Mouse (Mus musculus): ENCODE results near the gene Pknox2. TPM values are rescaled to one million over a fixed set of nuclear protein-coding genes. Genes with fewer than 3 reads are reported as not detected.
A peak's percentile ranks its signal among the peaks of the same experiment; 100 is the strongest.

Pknox2 gene
- polyA plus RNA-seq, 1 experiment from 2014 or later: 35.3 TPM

DNA sequence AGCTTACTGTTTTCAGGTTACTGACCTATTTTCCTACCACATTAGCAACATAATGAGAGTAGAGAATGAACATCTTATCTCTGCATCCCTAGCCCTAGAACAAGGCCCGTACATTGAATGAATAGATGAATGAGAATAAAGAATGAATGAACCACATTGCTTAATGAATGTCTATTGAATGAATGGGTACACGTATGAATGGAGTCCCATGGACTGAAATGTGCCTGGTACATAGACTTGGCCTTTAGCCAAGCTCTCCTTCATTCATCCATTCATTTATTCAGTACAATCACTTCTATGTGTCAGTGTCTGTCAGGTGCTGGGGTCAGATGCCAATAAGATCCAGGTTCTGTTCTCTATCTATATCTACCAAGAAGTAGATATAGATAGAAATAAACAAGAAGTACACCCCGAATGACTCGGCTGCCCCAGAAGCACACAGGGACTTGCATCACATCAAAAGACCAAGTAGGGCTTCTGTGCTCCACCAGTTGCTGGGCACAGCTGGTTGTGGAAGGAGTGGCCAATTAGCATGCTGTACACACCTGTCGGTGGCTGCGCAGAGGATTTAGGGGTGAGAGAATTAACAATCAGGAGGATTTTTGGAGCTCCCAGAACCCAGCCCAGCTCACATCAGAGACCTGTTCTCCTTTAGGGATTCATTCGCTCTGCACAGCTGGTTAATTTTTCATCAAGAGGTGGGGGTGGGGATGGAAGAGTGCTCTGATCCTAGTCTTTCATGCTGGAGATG lies 119.2 kb downstream of the Pknox2 start:
- WGBS: 67% methylated on average over 7 of the region's 7 CpGs
- H3K27ac ChIP-seq: peak overlapping the region; percentile 74; the same call in 1 of the 2 replicates
- H3K4me3 ChIP-seq: no peak overlapping the region
- peaks cover 62% of the 10 kb centered on the region for H3K4me1 ChIP-seq
- no peaks in the 10 kb centered on the region for H3K9me3 ChIP-seq
- H3K27me3 ChIP-seq (ENCODE audit: poor library complexity, severe bottlenecking): no peaks in the 10 kb centered on the region
- DNase-seq (ENCODE audit: extremely low spot score, low spot score): no peak
- H3K36me3 ChIP-seq (replicated peaks): no peaks in the 10 kb centered on the region

DNA sequence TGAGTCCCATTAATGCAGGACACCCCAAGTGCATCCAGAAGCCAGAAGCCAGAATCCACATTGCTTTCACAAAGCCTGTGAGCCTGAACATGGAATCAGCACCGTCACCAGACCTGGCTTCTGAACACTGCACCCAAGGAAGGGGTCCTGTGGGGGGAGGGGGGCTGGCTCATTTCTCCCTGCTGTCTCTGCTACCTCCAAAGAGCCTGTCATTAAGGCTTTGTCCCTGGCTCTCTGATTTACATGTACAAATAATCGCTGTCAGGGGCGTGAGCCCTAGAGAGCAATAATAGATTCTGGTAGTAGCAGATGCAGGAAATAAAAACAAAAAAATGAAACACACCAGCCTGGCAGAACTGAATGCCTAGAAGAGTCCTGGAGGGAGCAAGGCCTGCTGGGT lies 121.3 kb downstream of the Pknox2 start:
- Histone ChIP-seq H3K4me3 (no peak overlapping the region), H3K36me3 (replicated peaks) (no peaks in the 10 kb centered on the region), H3K27ac (peak overlapping the region; percentile 61), H3K27me3 (ENCODE audit: poor library complexity, severe bottlenecking) (no peaks in the 10 kb centered on the region), H3K4me1 (peaks cover 73% of the 10 kb centered on the region), H3K9me3 (no peaks in the 10 kb centered on the region)
- 56% methylated on average over 3 of the region's 3 CpGs for WGBS
- no peak for DNase-seq (ENCODE audit: extremely low spot score, low spot score)

DNA sequence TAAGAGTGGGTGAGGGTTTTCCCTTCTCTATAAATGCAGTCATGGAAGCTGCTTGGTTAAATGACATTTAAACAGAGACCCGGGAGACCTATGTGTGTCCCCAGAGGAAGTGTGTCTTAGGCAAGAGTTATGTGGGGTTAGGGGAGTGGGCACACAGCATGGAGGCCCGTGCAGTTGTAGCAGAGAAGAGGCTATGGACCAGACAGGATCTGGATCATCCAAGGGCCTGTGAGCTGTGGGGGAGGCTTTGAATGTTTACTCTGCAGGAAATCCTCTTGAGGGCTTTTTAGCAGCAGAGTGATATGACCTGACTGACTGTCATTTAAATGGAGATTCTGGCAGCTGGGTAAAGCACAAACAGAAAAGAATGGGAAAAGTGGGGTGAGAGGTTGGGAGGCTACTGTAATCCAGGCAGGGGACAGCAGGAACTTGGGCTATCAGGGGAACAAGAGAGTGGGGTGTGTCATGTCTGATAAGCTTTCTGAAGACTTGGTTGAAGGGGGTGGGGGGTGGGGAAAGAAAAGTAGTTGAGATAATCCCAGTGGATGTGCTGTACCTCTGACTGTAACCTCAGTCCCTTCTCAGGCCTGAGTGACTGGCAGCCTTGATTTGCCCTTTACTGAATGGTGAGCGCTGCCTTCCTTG lies 125.5 kb downstream of the Pknox2 start:
- no peak for DNase-seq (ENCODE audit: extremely low spot score, low spot score)
- peaks cover 44% of the 10 kb centered on the region for H3K4me1 ChIP-seq
- 30% methylated on average over 3 of the region's 3 CpGs for WGBS

DNA sequence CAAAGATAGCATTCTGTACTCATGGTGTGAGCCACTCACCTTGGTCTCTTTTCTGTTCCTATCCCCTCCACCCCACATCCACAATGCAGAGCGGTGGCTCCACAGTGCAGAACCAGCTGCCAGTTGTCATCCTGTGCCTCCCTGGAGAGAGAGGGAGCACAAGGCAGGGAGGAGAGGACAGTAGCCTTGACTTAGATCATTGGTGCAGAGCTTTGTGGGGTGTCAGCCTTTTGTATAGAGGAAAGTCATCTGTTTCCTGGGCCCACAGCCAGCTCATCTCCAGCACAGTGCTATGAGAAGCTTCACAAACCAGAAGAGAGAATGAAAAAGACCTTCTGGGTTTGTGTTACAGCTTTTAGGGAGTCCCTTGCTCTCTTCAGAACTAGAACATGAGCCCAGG lies 129.1 kb downstream of the Pknox2 start:
- H3K4me1 ChIP-seq: peaks cover 47% of the 10 kb centered on the region
- 77% methylated on average over 1 of the region's 1 CpGs for WGBS
- no peaks in the 10 kb centered on the region for H3K36me3 ChIP-seq (replicated peaks)

More for the DNA sequence above, 125.5 kb downstream of the Pknox2 start:
- Histone ChIP-seq H3K27me3 (ENCODE audit: poor library complexity, severe bottlenecking) (0 out of 2 replicates have a peak, but pooled peaks cover 5% of the 10 kb centered on the region), H3K36me3 (replicated peaks) (no peaks in the 10 kb centered on the region), H3K9me3 (no peaks in the 10 kb centered on the region), H3K27ac (peak overlapping the region; percentile 69), H3K4me3 (no peak overlapping the region)

DNA sequence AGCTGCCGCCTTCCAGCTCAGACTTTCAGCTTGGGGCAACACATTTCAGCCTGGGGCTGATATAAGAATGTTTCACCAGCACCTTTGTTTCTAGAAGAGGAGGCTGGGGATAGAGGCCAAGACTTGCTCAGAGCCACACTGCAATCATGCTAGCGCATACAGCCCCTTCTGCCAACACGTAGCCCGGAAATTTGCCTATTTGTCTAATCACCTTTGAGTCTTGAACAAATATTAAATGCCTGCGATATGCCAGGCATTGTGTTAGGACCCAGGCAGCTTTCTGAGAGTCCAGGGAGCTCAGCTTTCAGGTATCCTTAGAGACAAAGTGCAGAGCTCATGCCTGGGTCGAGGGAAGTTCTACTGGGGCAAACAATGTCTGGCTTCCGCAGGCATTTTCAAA lies 130.0 kb downstream of the Pknox2 start:
- Histone ChIP-seq H3K9me3 (no peaks in the 10 kb centered on the region), H3K4me1 (peaks cover 43% of the 10 kb centered on the region), H3K27ac (0 out of 2 replicates have a peak overlapping the region, but pooled peaks have one; percentile 5), H3K36me3 (replicated peaks) (no peaks in the 10 kb centered on the region), H3K27me3 (ENCODE audit: poor library complexity, severe bottlenecking) (0 out of 2 replicates have a peak, but pooled peaks cover 5% of the 10 kb centered on the region), H3K4me3 (no peak overlapping the region)
- DNase-seq (ENCODE audit: extremely low spot score, low spot score): no peak
- 85% methylated on average over 7 of the region's 7 CpGs for WGBS

More for the DNA sequence above, 129.1 kb downstream of the Pknox2 start:
- Histone ChIP-seq H3K27me3 (ENCODE audit: poor library complexity, severe bottlenecking) (0 out of 2 replicates have a peak, but pooled peaks cover 5% of the 10 kb centered on the region), H3K27ac (no peak overlapping the region), H3K9me3 (no peaks in the 10 kb centered on the region), H3K4me3 (no peak overlapping the region)
- DNase-seq (ENCODE audit: extremely low spot score, low spot score): no peak

DNA sequence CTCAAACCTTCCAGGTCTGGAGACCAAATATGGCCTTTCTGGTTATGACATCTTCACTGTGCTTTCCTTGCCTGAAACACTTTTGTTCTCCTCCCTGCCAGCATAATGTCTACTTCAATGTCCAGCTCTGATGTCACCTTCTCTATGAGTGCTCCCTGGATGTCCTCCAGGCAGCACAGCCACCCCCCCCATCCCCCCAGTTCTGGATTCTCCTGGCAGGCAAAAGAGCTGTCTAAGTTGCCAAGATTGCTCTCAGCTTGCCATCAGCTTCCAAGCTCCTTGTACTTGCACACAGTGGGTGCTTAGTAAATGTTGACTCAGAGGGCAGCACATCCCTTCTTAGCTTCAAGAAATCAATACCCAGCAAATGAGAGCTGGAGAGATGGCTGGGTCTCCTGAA lies 131.0 kb downstream of the Pknox2 start:
- no peaks in the 10 kb centered on the region for H3K36me3 ChIP-seq (replicated peaks)
- peaks cover 42% of the 10 kb centered on the region for H3K4me1 ChIP-seq
- 0 out of 2 replicates have a peak, but pooled peaks cover 5% of the 10 kb centered on the region for H3K27me3 ChIP-seq (ENCODE audit: poor library complexity, severe bottlenecking)
- H3K4me3 ChIP-seq: no peak overlapping the region
- no peak for DNase-seq (ENCODE audit: extremely low spot score, low spot score)
- H3K9me3 ChIP-seq: no peaks in the 10 kb centered on the region
- H3K27ac ChIP-seq: peak overlapping the region; percentile 11; the same call in 1 of the 2 replicates

DNA sequence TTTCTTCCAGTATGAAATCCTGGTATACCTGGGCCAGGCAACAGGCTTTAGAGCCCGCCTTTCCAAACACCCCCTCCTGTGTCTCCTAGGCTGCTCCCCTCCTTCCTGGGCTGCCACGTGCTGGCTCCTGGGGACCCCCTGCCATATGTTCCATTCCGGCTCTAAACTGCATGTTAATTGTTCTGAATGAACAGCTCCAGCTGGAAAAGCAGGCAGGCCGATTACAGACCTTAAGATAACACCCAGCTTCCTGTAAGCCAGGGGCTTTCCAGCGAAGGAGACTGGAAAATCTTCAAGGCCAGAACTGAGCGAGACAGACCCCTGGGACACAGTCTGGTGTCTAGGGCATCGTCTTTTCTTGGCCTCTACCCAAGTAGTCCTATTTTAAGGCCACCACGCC lies 133.6 kb downstream of the Pknox2 start:
- H3K36me3 ChIP-seq (replicated peaks): no peaks in the 10 kb centered on the region
- no peaks in the 10 kb centered on the region for H3K9me3 ChIP-seq
- DNase-seq (ENCODE audit: extremely low spot score, low spot score): no peak
- H3K4me3 ChIP-seq: no peak overlapping the region
- WGBS: 55% methylated on average over 8 of the region's 8 CpGs
- 0 out of 2 replicates have a peak overlapping the region, but pooled peaks have one; percentile 1 for H3K27ac ChIP-seq
- peaks cover 52% of the 10 kb centered on the region for H3K4me1 ChIP-seq
- no peaks in the 10 kb centered on the region for H3K27me3 ChIP-seq (ENCODE audit: poor library complexity, severe bottlenecking)

DNA sequence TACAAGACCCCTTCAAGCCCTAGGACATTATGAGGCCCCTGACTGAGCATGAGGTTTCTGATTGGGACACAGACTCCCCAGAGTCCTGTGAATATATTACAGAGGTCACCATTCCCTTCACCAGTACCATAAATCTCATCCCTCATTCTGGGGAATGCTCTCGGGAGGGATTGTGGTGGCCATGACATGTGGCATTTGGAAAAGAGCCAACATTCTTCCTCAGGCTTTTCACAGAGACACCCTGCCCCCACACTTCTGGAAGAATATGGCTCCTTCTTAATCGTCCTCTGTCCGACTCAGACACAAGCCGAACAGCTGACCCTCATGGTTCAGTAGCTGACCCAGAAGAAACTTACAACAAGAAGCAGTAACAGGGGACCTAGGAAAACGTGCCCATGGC lies 139.1 kb downstream of the Pknox2 start:
- no peak for DNase-seq (ENCODE audit: extremely low spot score, low spot score)
- H3K36me3 ChIP-seq (replicated peaks): no peaks in the 10 kb centered on the region
- H3K27ac ChIP-seq: 0 out of 2 replicates have a peak overlapping the region, but pooled peaks have one; percentile 6
- 75% methylated on average over 5 of the region's 5 CpGs for WGBS
- H3K27me3 ChIP-seq (ENCODE audit: poor library complexity, severe bottlenecking): no peaks in the 10 kb centered on the region
- H3K9me3 ChIP-seq: no peaks in the 10 kb centered on the region
- H3K4me1 ChIP-seq: peaks cover 71% of the 10 kb centered on the region
- H3K4me3 ChIP-seq: no peak overlapping the region

DNA sequence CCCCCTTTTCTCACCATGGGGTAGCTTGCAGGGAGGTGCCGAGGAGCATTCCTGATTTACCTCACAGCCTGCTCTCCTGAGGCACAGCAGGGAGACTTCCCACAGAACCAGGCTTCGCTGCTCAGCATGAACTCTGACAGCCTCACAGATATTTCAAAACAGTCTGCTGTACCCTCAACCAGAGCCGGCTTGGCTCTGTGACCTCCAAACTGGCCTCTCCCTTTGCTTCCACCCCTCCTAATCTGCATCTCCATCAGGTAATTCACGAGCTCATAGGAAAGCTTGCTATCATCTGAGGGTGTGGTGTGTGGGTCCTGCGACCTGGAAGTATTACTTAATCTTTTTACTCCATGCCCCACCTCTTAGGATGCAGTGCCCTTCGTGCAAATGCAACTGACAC lies 142.5 kb downstream of the Pknox2 start:
- H3K4me1 ChIP-seq: peaks cover 67% of the 10 kb centered on the region

DNA sequence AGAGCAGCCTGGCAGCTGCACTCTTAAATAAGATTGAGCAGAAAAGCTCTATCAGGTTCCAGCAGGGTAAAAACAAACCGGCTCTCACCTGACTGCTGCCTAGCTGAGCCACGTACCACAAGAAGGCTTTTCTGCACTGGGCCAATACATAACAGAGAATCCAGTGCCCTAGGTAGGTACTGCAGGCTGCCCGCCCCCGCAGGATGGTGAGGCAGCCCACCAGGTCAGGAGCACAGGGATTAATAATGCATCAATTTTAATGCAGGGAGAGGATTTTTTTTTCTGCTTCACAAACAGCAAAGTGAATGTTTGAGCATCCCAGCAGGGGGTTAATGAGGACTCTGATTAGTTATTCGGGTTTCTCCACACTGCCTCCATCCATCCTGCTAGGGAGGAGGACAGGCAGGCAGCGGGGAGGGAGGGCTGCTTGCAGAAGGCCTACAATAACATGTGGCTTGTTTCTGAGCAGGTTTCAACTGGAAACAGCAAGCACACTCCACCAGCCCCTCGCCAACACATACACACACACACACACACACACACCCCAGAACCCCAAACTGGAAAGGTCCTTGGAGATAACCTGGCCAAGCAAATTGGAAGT lies 145.2 kb downstream of the Pknox2 start:
- DNase-seq (ENCODE audit: extremely low spot score, low spot score): peak; percentile 44
- WGBS: 30% methylated on average over 7 of the region's 7 CpGs
- Histone ChIP-seq H3K9me3 (no peaks in the 10 kb centered on the region), H3K36me3 (replicated peaks) (peaks cover 8% of the 10 kb centered on the region; the same call in 1 of the 2 replicates), H3K27ac (peak overlapping the region; percentile 83), H3K4me3 (0 out of 2 replicates have a peak overlapping the region, but pooled peaks have one; percentile 8), H3K4me1 (peaks cover 63% of the 10 kb centered on the region), H3K27me3 (ENCODE audit: poor library complexity, severe bottlenecking) (no peaks in the 10 kb centered on the region)

More for the DNA sequence above, 142.5 kb downstream of the Pknox2 start:
- WGBS: 41% methylated on average over 6 of the region's 6 CpGs
- no peak for DNase-seq (ENCODE audit: extremely low spot score, low spot score)
- Histone ChIP-seq H3K4me3 (no peak overlapping the region), H3K9me3 (no peaks in the 10 kb centered on the region), H3K27ac (no peak overlapping the region), H3K36me3 (replicated peaks) (peaks cover 6% of the 10 kb centered on the region; the same call in 1 of the 2 replicates), H3K27me3 (ENCODE audit: poor library complexity, severe bottlenecking) (no peaks in the 10 kb centered on the region)

DNA sequence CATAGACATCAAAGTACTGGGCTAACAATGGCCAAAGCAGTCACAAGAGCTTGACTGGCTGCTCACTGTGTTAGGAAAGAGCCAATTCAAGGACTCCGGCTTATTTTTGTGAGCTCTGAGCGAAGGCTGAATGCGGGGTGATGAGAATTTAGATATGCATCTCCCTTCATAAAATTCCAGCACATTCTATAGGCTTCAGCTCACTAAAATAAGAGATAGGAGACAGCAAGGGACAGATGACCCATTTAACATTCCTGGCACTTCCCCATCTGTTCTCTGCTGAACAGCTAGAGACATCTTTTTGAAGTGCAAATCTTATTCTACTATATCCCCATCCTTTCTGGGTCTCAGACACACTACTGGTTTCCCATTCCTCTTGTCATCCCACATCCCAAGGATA lies 147.8 kb downstream of the Pknox2 start:
- WGBS: 90% methylated on average over 3 of the region's 3 CpGs
- H3K27me3 ChIP-seq (ENCODE audit: poor library complexity, severe bottlenecking): no peaks in the 10 kb centered on the region
- H3K9me3 ChIP-seq: no peaks in the 10 kb centered on the region
- H3K36me3 ChIP-seq (replicated peaks): peaks cover 17% of the 10 kb centered on the region
- DNase-seq (ENCODE audit: extremely low spot score, low spot score): no peak
- H3K27ac ChIP-seq: 0 out of 2 replicates have a peak overlapping the region, but pooled peaks have one; percentile 3
- H3K4me3 ChIP-seq: no peak overlapping the region
- peaks cover 40% of the 10 kb centered on the region for H3K4me1 ChIP-seq

DNA sequence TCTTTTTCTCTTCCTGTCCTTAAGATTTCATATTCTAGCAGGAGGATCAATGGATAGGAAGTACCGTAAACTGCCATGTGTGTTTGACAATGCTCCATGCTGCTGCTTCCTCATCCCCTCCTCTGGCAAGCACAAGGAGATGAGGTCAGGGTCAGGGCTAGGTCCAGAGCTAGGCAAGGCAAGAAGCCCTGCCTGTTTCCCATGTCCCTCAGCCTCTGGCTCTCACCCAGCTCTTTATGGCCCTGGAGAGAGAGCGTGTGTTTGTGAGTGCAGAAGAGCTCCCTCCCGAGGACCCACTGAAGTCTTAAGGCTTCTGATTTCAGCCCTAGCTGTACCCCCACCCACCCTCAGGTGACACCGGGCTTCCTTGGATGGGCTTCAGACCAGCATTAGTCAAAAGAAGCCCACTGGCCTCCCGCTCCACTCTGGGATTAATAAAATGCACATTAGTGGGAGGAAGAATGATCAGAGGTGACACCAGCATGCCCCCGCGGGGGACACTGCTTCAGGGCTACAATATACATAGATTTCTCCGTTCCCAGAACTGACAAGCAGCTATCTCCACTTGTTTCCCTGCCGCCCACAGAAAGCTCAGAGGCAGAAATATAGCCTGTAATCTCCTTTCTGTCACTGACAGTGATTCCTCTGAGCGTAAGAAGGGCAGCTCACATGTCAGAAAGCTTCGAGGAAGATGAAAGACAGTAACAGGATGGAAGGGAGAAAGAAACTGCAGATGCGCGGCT lies 156.4 kb downstream of the Pknox2 start:
- Histone ChIP-seq H3K4me1 (peaks cover 11% of the 10 kb centered on the region), H3K27ac (no peak overlapping the region), H3K36me3 (replicated peaks) (peaks cover 18% of the 10 kb centered on the region), H3K27me3 (ENCODE audit: poor library complexity, severe bottlenecking) (no peaks in the 10 kb centered on the region), H3K9me3 (no peaks in the 10 kb centered on the region), H3K4me3 (no peak overlapping the region)
- 78% methylated on average over 13 of the region's 13 CpGs for WGBS
- no peak for DNase-seq (ENCODE audit: extremely low spot score, low spot score)
